Mouse (Mus musculus) monocyte, adult 5-6 weeks (primary cell): ENCODE results near the gene Ubl5. TPM values are rescaled to one million over a fixed set of nuclear protein-coding genes. Genes with fewer than 3 reads are reported as not detected.
"Not testable (repeated sequence)": the region's sequence is repeated elsewhere in the genome, so short reads cannot be mapped to it uniquely, and the experiment has no call there.

Experiments
- ATAC-seq: fragments of 153-309, 156-312 bp; replicated peaks from 2 replicates; pipeline ENCODE4 v1.8.0; 2017; ENCODE audit warnings: mild to moderate bottlenecking; ENCODE audit not compliant: low TSS enrichment, insufficient number of reproducible peaks, severe bottlenecking, poor library complexity, low FRiP score
- total RNA-seq: library from RNA; stranded (forward); fragments of 200-1000, 200-491, 200-594 nt; gene quantifications from 3 replicates; pipeline ENCODE4 v1.2.3, GENCODE M21; 2017

The Ubl5 gene
- 124 to 185 TPM (median 175 TPM) in 3 replicates for total RNA-seq

- no peak for ATAC-seq
Observed at GRCm38 (mm10) chr9:20642101-20642895, at the start of gene Ubl5. TSS of gene Ubl5 (plus strand) at chr9:20642878.

- no peak for ATAC-seq
Observed at GRCm38 (mm10) chr9:20601270-20601669, 41.4 kb upstream of the Ubl5 start.

GRCm38 (mm10) chr9:20606269-20606668, 36.4 kb upstream of the Ubl5 start:
- no peak for ATAC-seq

GRCm38 (mm10) chr9:20607100-20607974, 35.3 kb upstream of the Ubl5 start:
- peak; percentile 97 for ATAC-seq

- no peak for ATAC-seq
Observed at GRCm38 (mm10) chr9:20609831-20610464, 32.7 kb upstream of the Ubl5 start.

GRCm38 (mm10) chr9:20611976-20612375, 30.7 kb upstream of the Ubl5 start:
- no peak for ATAC-seq

- ATAC-seq = no peak
Observed at GRCm38 (mm10) chr9:20616685-20617084, 26.0 kb upstream of the Ubl5 start.

GRCm38 (mm10) chr9:20631332-20631731, 11.3 kb upstream of the Ubl5 start:
- no peak for ATAC-seq

GRCm38 (mm10) chr9:20635676-20636075, 7.0 kb upstream of the Ubl5 start:
- not testable (repeated sequence) for ATAC-seq

GRCm38 (mm10) chr9:20636256-20636655, 6.4 kb upstream of the Ubl5 start:
- no peak for ATAC-seq

GRCm38 (mm10) chr9:20636790-20637189, 5.9 kb upstream of the Ubl5 start:
- ATAC-seq = no peak

- ATAC-seq = no peak
Observed at GRCm38 (mm10) chr9:20638552-20638951, 4.1 kb upstream of the Ubl5 start.

GRCm38 (mm10) chr9:20639486-20639885, 3.2 kb upstream of the Ubl5 start:
- no peak for ATAC-seq

- ATAC-seq = no peak
Observed at GRCm38 (mm10) chr9:20641501-20641900, 1.2 kb upstream of the Ubl5 start.

GRCm38 (mm10) chr9:20642896-20643466, 303 bp downstream of the Ubl5 start:
- peak; percentile 86 for ATAC-seq

- ATAC-seq = no peak
Observed at GRCm38 (mm10) chr9:20643781-20644180, 1.1 kb downstream of the Ubl5 start.

GRCm38 (mm10) chr9:20644360-20645081, 1.8 kb downstream of the Ubl5 start, which contains the start of gene Fbxl12:
TSS of gene Fbxl12 (minus strand) at chr9:20644767.
- ATAC-seq = peak; percentile 71

GRCm38 (mm10) chr9:20645121-20645520, 2.4 kb downstream of the Ubl5 start:
- ATAC-seq = 0 out of 2 replicates have a peak, but pooled peaks have one; percentile 19
